Mouse (Mus musculus) kidney, adult 11 months (tissue): ENCODE measurements around the gene Dapl1.

ENCODE experiments used
- DNase-seq: peaks from one replicate; pipeline ENCODE4 v3.0.0; 2022

Gene Dapl1

GRCm38 (mm10) chr2:59484438-59484837, at the start of gene Dapl1:
Gene Dapl1, plus strand, starts transcription at chr2:59484653.
- DNase-seq, result peak; percentile 52

GRCm38 (mm10) chr2:59434820-59435219, 49.6 kb upstream of the Dapl1 start:
- no peak for DNase-seq

- DNase-seq, result peak; percentile 88
Observed at GRCm38 (mm10) chr2:59437684-59438393, 46.6 kb upstream of the Dapl1 start.

- peak; percentile 62 for DNase-seq
Observed at GRCm38 (mm10) chr2:59438479-59438935, 45.9 kb upstream of the Dapl1 start.

- no peak for DNase-seq
Observed at GRCm38 (mm10) chr2:59439824-59440223, 44.6 kb upstream of the Dapl1 start.

- DNase-seq, result peak; percentile 62
Observed at GRCm38 (mm10) chr2:59440481-59440880, 44.0 kb upstream of the Dapl1 start.

- peak; percentile 46 for DNase-seq
Observed at GRCm38 (mm10) chr2:59441681-59442080, 42.8 kb upstream of the Dapl1 start.

- DNase-seq, result no peak
Observed at GRCm38 (mm10) chr2:59446671-59447070, 37.8 kb upstream of the Dapl1 start.

- DNase-seq, result no peak
Observed at GRCm38 (mm10) chr2:59447712-59448111, 36.7 kb upstream of the Dapl1 start.

- no peak for DNase-seq
Observed at GRCm38 (mm10) chr2:59448516-59448915, 35.9 kb upstream of the Dapl1 start.

- no peak for DNase-seq
Observed at GRCm38 (mm10) chr2:59448921-59449320, 35.5 kb upstream of the Dapl1 start.

GRCm38 (mm10) chr2:59451675-59452074, 32.8 kb upstream of the Dapl1 start:
- no peak for DNase-seq

GRCm38 (mm10) chr2:59452102-59452501, 32.4 kb upstream of the Dapl1 start:
- no peak for DNase-seq

GRCm38 (mm10) chr2:59462086-59462485, 22.4 kb upstream of the Dapl1 start:
- no peak for DNase-seq

- DNase-seq, result no peak
Observed at GRCm38 (mm10) chr2:59463428-59464182, 20.8 kb upstream of the Dapl1 start.

GRCm38 (mm10) chr2:59465671-59466070, 18.8 kb upstream of the Dapl1 start:
- no peak for DNase-seq

GRCm38 (mm10) chr2:59466358-59466757, 18.1 kb upstream of the Dapl1 start:
- no peak for DNase-seq

- DNase-seq, result no peak
Observed at GRCm38 (mm10) chr2:59467085-59467484, 17.4 kb upstream of the Dapl1 start.

- DNase-seq, result no peak
Observed at GRCm38 (mm10) chr2:59467976-59468375, 16.5 kb upstream of the Dapl1 start.

GRCm38 (mm10) chr2:59469590-59470245, 14.7 kb upstream of the Dapl1 start:
- DNase-seq, result no peak

GRCm38 (mm10) chr2:59470326-59471031, 14.0 kb upstream of the Dapl1 start:
- no peak for DNase-seq

GRCm38 (mm10) chr2:59471051-59471948, 13.2 kb upstream of the Dapl1 start:
- DNase-seq, result no peak
